Mouse (Mus musculus) cortical plate, adult 2 months (tissue): ENCODE measurements around the gene Eda. TPM values are rescaled to one million over a fixed set of nuclear protein-coding genes. Genes with fewer than 3 reads are reported as not detected.
"Not testable (repeated sequence)": the region's sequence is repeated elsewhere in the genome, so short reads cannot be mapped to it uniquely, and the experiment has no call there.

Experiments
- H3K27ac ChIP-seq: fragments of 200-500 bp; 2 replicates; pipeline ENCODE4 v1.5.1; 2012; ENCODE audit warnings: low read length, control low read depth, inconsistent platforms; ENCODE audit not compliant: insufficient read depth
- H3K4me1 ChIP-seq: fragments of 200-500 bp; 2 replicates; pipeline ENCODE4 v1.6.1; 2011; ENCODE audit warnings: low read length; ENCODE audit not compliant: control insufficient read depth, insufficient read depth
- H3K4me3 ChIP-seq: fragments of 200-500 bp; 2 replicates; pipeline ENCODE4 v1.5.1; 2011; ENCODE audit warnings: mild to moderate bottlenecking, low read length, control low read depth; ENCODE audit not compliant: insufficient read depth
- CTCF ChIP-seq: fragments of 200-500 bp; IDR thresholded peaks from 2 replicates; pipeline ENCODE4 v1.5.1; 2011; ENCODE audit warnings: mild to moderate bottlenecking, control low read depth, low read length; ENCODE audit not compliant: insufficient read depth; ENCODE audit errors: extremely low read depth
- POLR2A ChIP-seq: fragments of 200-500 bp; IDR thresholded peaks from 2 replicates; pipeline ENCODE4 v1.6.1; 2011; ENCODE audit warnings: mild to moderate bottlenecking, low read length, control low read depth; ENCODE audit not compliant: insufficient read depth; ENCODE audit errors: extremely low read depth
- polyA plus RNA-seq: library from polyadenylated mRNA; depleted of rRNA; stranded (reverse); fragments of >200 nt; gene quantifications from 2 replicates; pipeline ENCODE4 v1.2.3, GENCODE M21; 2012; rRNA removed

Gene Eda
- polyA plus RNA-seq, 1 experiment = 3.4 TPM

- peak; percentile 34 for TF ChIP-seq CTCF
- TF ChIP-seq POLR2A = no peak
These were observed 419.6 kb downstream of the Eda start for GRCm38 (mm10) chrX:100395026-100395425.

DNA sequence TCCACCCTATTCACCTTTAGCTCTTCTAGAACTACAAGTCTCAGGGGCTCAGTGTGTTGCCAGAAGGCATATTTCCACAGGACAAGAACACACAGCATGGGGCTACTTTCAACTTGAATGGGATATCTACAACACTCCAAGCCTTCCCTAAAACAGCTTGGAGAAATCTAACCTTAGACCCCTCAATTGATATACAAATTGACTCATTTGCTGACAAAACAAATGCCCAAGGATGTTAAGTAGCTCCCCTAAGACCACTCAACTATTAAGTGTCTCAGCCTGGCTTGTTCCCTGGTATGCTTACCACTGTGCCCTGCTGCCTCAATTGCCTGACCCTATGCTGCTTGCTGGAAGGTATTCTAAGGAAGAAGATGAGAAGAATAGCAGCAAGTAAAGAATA is 425.5 kb downstream of the Eda start:
- no peak for TF ChIP-seq POLR2A
- no peak for TF ChIP-seq CTCF
- Histone ChIP-seq H3K4me3 (no peak overlapping the region), H3K27ac (no peak overlapping the region), H3K4me1 (no peaks in the 10 kb centered on the region)

More at GRCm38 (mm10) chrX:100395026-100395425, 419.6 kb downstream of the Eda start:
- no peak overlapping the region for H3K27ac ChIP-seq
- no peak overlapping the region for H3K4me3 ChIP-seq
- H3K4me1 ChIP-seq = no peaks in the 10 kb centered on the region

GRCm38 (mm10) chrX:100401657-100402056 is 426.3 kb downstream of the Eda start:
- Histone ChIP-seq H3K4me1 (no peaks in the 10 kb centered on the region), H3K4me3 (no peak overlapping the region), H3K27ac (no peak overlapping the region)
- TF ChIP-seq CTCF (no peak), POLR2A (no peak)

DNA sequence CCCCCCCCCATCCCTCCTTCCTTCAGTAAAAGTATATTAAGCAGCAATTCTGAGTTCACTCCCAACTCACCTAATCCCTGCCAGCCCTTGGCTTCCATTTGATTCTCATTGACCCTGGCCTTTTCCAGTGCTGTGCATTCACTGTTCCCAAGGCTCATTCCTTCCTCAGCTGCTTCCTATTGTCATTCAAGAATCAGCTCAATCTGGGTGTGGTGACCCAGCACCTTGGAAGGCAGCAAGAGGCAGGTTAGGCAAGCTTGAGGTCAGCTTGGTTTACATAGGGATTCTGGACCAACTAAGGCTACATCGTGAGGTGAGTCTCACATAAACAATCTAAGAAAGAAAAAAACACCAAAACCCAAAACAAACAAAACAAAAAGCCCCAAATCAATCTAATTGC is 433.8 kb downstream of the Eda start:
- Histone ChIP-seq H3K4me3 (no peak overlapping the region), H3K27ac (no peak overlapping the region), H3K4me1 (no peaks in the 10 kb centered on the region)
- TF ChIP-seq POLR2A (no peak), CTCF (no peak)

GRCm38 (mm10) chrX:100428693-100429092 is 453.3 kb downstream of the Eda start, which contains the start of gene Otud6a:
TSS of gene Otud6a (plus strand) at chrX:100429013.
- no peaks in the 10 kb centered on the region for H3K4me1 ChIP-seq
- H3K27ac ChIP-seq = no peak within 1 kb of the TSS
- no peak for TF ChIP-seq POLR2A
- TF ChIP-seq CTCF = no peak
- no peak within 1 kb of the TSS for H3K4me3 ChIP-seq

GRCm38 (mm10) chrX:100432311-100432710 is 456.9 kb downstream of the Eda start:
- no peak for TF ChIP-seq CTCF
- TF ChIP-seq POLR2A = no peak
- Histone ChIP-seq H3K4me1 (no peaks in the 10 kb centered on the region), H3K27ac (no peak overlapping the region), H3K4me3 (no peak overlapping the region)

DNA sequence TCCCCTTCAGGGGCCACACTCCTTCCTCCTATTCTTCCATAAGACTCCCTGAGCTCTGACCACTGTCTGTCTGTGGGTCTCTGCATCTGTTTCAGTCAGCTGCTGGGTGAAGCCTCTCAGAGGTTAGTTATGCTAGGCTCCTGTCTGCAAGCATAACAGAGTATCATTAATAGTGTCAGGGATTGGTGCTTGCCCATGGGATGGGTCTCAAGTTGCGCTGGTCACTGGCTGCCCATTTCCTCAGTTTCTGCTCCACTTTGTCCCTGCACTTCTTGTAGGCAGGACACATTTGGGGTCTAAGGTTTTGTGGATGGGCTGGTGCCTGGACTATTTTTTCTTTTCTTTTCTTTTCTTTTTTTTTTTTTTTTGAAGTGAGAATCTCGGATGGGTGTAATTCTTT is 467.2 kb downstream of the Eda start, which contains the start of gene Awat2:
Awat2 (minus strand) TSS at position 101 of the 400 bp plus-strand sequence.
- not testable (repeated sequence) for H3K27ac ChIP-seq, H3K4me3 ChIP-seq, H3K4me1 ChIP-seq

- TF ChIP-seq POLR2A (no peak), CTCF (no peak)
- H3K27ac ChIP-seq = no peak overlapping the region
- no peak overlapping the region for H3K4me3 ChIP-seq
- H3K4me1 ChIP-seq = no peaks in the 10 kb centered on the region
These were observed 468.1 kb downstream of the Eda start for GRCm38 (mm10) chrX:100443532-100443931.

Other genes starting within 250 kb of the Eda start
- 10.3 and 11.1 TPM in 2 replicates for gene Tmem28, start 154.6 kb upstream of the Eda start, polyA plus RNA-seq